Mouse (Mus musculus): ENCODE results near the gene Hsd17b11. TPM values are rescaled to one million over a fixed set of nuclear protein-coding genes. Genes with fewer than 3 reads are reported as not detected.

Gene Hsd17b11
- polyA plus RNA-seq, 1 experiment = 109 TPM

GRCm38 (mm10) chr5:104003256-104003931, 18.3 kb downstream of the Hsd17b11 start:
- TF ChIP-seq CTCF (IDR thresholded peaks at IDR 0.05; ENCODE audit: extremely low read depth, insufficient read length, insufficient replicate concordance, low read depth, low read length) = no peak
- TF ChIP-seq POLR2A (IDR thresholded peaks at IDR 0.05; ENCODE audit: low read depth, low read length) = no peak
- H3K4me3 ChIP-seq (ENCODE audit: low read depth, low read length) = no peak overlapping the region
- no peak overlapping the region for H3K27ac ChIP-seq (ENCODE audit: insufficient read depth, low read depth, low read length)
- 71% methylated on average over 15 of the region's 15 CpGs for WGBS
- no peaks in the 10 kb centered on the region for H3K4me1 ChIP-seq (ENCODE audit: control insufficient read depth, insufficient read depth, insufficient read length, low read length)
- H3K27me3 ChIP-seq (ENCODE audit: control insufficient read depth, insufficient read depth, low read length) = no peaks in the 10 kb centered on the region
- H3K36me3 ChIP-seq (ENCODE audit: control insufficient read depth, insufficient read depth, low read length) = peaks cover 54% of the 10 kb centered on the region

DNA sequence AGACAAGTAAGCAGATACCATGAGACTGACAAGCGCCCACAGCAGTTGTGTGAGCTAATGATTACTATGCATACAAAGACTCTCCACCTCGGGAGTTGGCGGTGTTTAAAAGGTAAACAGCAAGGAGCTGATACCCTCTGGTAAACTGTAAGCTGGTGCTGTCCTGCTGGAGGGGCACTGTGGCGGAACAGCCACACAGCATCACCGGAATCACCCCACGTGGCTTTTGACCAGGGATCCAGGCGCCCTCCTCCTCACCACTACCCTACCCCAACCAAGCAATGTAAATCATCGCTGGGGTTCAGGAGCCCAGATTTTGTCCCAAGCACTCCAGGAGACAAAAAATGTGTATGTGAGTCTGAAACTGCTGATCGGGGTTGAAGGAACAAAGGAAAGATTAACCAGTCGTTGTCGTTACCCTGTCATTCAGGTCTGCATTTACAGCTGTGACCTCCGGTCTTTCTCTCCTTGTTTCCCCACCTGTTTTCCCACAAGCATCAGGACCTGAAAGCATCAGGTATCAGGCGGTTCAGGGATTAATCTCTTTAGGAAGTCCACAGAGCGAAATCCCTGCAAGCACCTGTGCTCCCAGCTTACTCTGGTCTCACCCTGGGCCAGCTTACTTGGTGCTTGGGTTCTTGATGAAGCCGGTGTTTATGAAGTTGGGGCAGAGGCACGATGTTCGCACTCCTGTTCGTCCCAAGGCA, 19.0 kb downstream of the Hsd17b11 start:
- TF ChIP-seq CTCF (IDR thresholded peaks at IDR 0.05; ENCODE audit: extremely low read depth, insufficient read length, insufficient replicate concordance, low read depth, low read length) (no peak), POLR2A (IDR thresholded peaks at IDR 0.05; ENCODE audit: low read depth, low read length) (no peak)
- no peak overlapping the region for H3K27ac ChIP-seq (ENCODE audit: insufficient read depth, low read depth, low read length)
- H3K36me3 ChIP-seq (ENCODE audit: control insufficient read depth, insufficient read depth, low read length) = peaks cover 49% of the 10 kb centered on the region
- H3K4me1 ChIP-seq (ENCODE audit: control insufficient read depth, insufficient read depth, insufficient read length, low read length) = peaks cover 2% of the 10 kb centered on the region; the same call in 1 of the 2 replicates
- WGBS = 66% methylated on average over 18 of the region's 18 CpGs
- H3K4me3 ChIP-seq (ENCODE audit: low read depth, low read length) = no peak overlapping the region
- H3K27me3 ChIP-seq (ENCODE audit: control insufficient read depth, insufficient read depth, low read length) = no peaks in the 10 kb centered on the region

DNA sequence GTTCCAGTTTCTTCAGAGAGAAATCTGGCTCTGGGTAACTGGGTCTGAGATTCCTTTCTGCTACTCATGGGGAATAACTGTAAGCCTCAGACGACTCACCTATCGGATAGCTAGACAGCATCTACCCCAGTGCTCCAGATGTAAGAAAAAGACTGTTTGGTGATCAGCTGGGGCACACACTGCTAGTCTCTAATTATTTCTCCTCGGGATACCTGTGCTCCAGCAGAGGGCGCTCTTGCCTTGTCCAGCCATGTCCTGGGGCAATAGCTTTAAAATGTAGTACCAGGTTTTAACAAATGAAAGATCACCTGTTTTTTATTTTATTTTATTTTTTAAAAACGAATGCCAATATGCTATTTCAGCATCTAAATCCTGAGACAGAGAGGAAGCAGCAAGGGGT, 22.0 kb downstream of the Hsd17b11 start:
- Histone ChIP-seq H3K4me1 (ENCODE audit: control insufficient read depth, insufficient read depth, insufficient read length, low read length) (peaks cover 2% of the 10 kb centered on the region; the same call in 1 of the 2 replicates), H3K27ac (ENCODE audit: insufficient read depth, low read depth, low read length) (no peak overlapping the region), H3K4me3 (ENCODE audit: low read depth, low read length) (no peak overlapping the region), H3K36me3 (ENCODE audit: control insufficient read depth, insufficient read depth, low read length) (peaks cover 29% of the 10 kb centered on the region), H3K27me3 (ENCODE audit: control insufficient read depth, insufficient read depth, low read length) (no peaks in the 10 kb centered on the region)
- WGBS = 4% methylated on average over 5 of the region's 5 CpGs
- TF ChIP-seq POLR2A (IDR thresholded peaks at IDR 0.05; ENCODE audit: low read depth, low read length) (no peak), CTCF (IDR thresholded peaks at IDR 0.05; ENCODE audit: extremely low read depth, insufficient read length, insufficient replicate concordance, low read depth, low read length) (peak; percentile 96; the same call in 1 of the 2 replicates)

- TF ChIP-seq CTCF (IDR thresholded peaks at IDR 0.05; ENCODE audit: extremely low read depth, insufficient read length, insufficient replicate concordance, low read depth, low read length) (no peak), POLR2A (IDR thresholded peaks at IDR 0.05; ENCODE audit: low read depth, low read length) (no peak)
- Histone ChIP-seq H3K4me1 (ENCODE audit: control insufficient read depth, insufficient read depth, insufficient read length, low read length) (peaks cover 2% of the 10 kb centered on the region; the same call in 1 of the 2 replicates), H3K27ac (ENCODE audit: insufficient read depth, low read depth, low read length) (no peak overlapping the region), H3K36me3 (ENCODE audit: control insufficient read depth, insufficient read depth, low read length) (peaks cover 26% of the 10 kb centered on the region), H3K27me3 (ENCODE audit: control insufficient read depth, insufficient read depth, low read length) (no peaks in the 10 kb centered on the region), H3K4me3 (ENCODE audit: low read depth, low read length) (no peak overlapping the region)
- 19% methylated on average over 5 of the region's 5 CpGs for WGBS
Observed at GRCm38 (mm10) chr5:103998739-103999138, 23.0 kb downstream of the Hsd17b11 start.

DNA sequence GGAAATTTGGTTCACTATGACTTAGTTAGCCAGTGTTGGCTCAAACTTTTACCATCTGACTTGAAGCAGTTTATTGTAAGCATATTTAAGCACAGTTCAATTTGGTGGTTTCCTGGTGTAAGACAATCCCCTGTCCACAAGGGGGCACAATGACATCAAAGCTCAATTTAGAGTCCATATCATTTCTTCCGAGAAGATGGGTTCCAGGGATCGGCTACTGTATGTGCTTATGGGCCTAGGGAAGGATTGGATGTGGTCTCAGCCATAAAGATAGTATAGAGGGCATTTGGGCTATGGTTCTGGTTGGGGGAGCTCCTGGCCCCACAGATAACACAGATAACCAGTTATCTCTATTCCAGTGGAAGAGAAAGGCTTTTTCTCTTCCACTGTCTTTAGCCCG, 26.5 kb downstream of the Hsd17b11 start:
- no peaks in the 10 kb centered on the region for H3K27me3 ChIP-seq (ENCODE audit: control insufficient read depth, insufficient read depth, low read length)
- H3K4me1 ChIP-seq (ENCODE audit: control insufficient read depth, insufficient read depth, insufficient read length, low read length) = peaks cover 2% of the 10 kb centered on the region; the same call in 1 of the 2 replicates
- no peak overlapping the region for H3K27ac ChIP-seq (ENCODE audit: insufficient read depth, low read depth, low read length)
- no peak overlapping the region for H3K4me3 ChIP-seq (ENCODE audit: low read depth, low read length)
- WGBS = 53% methylated on average over 3 of the region's 3 CpGs
- TF ChIP-seq POLR2A (IDR thresholded peaks at IDR 0.05; ENCODE audit: low read depth, low read length) (no peak), CTCF (IDR thresholded peaks at IDR 0.05; ENCODE audit: extremely low read depth, insufficient read length, insufficient replicate concordance, low read depth, low read length) (peak; percentile 30; the same call in 1 of the 2 replicates)
- peaks cover 18% of the 10 kb centered on the region for H3K36me3 ChIP-seq (ENCODE audit: control insufficient read depth, insufficient read depth, low read length)

- no peak overlapping the region for H3K4me3 ChIP-seq (ENCODE audit: low read depth, low read length)
- H3K4me1 ChIP-seq (ENCODE audit: control insufficient read depth, insufficient read depth, insufficient read length, low read length) = peaks cover 2% of the 10 kb centered on the region; the same call in 1 of the 2 replicates
- H3K27ac ChIP-seq (ENCODE audit: insufficient read depth, low read depth, low read length) = no peak overlapping the region
- TF ChIP-seq POLR2A (IDR thresholded peaks at IDR 0.05; ENCODE audit: low read depth, low read length) = no peak
- no peak for TF ChIP-seq CTCF (IDR thresholded peaks at IDR 0.05; ENCODE audit: extremely low read depth, insufficient read length, insufficient replicate concordance, low read depth, low read length)
- H3K27me3 ChIP-seq (ENCODE audit: control insufficient read depth, insufficient read depth, low read length) = no peaks in the 10 kb centered on the region
- peaks cover 20% of the 10 kb centered on the region for H3K36me3 ChIP-seq (ENCODE audit: control insufficient read depth, insufficient read depth, low read length)
- WGBS = 92% methylated on average over 4 of the region's 4 CpGs
Observed at GRCm38 (mm10) chr5:103994669-103995068, 27.1 kb downstream of the Hsd17b11 start.

- Histone ChIP-seq H3K4me3 (ENCODE audit: low read depth, low read length) (no peak overlapping the region), H3K36me3 (ENCODE audit: control insufficient read depth, insufficient read depth, low read length) (peaks cover 29% of the 10 kb centered on the region), H3K27ac (ENCODE audit: insufficient read depth, low read depth, low read length) (no peak overlapping the region), H3K27me3 (ENCODE audit: control insufficient read depth, insufficient read depth, low read length) (no peaks in the 10 kb centered on the region), H3K4me1 (ENCODE audit: control insufficient read depth, insufficient read depth, insufficient read length, low read length) (peaks cover 2% of the 10 kb centered on the region; the same call in 1 of the 2 replicates)
- WGBS = 82% methylated on average over 1 of the region's 1 CpGs
- TF ChIP-seq POLR2A (IDR thresholded peaks at IDR 0.05; ENCODE audit: low read depth, low read length) (no peak), CTCF (IDR thresholded peaks at IDR 0.05; ENCODE audit: extremely low read depth, insufficient read length, insufficient replicate concordance, low read depth, low read length) (peak; percentile 40; the same call in 1 of the 2 replicates)
Observed at GRCm38 (mm10) chr5:103993601-103994000, 28.1 kb downstream of the Hsd17b11 start.
